Mouse (Mus musculus) liver, embryonic 12.5 days (tissue): ENCODE measurements at regions not wholly inside any gene's neighbourhood (a gene's known extent, or its start where the extent isn't known, plus 50 kb on each side); places are given as distances from the start of the nearest gene placed in this dataset.

Experiments
- ATAC-seq: fragments of 200-750 bp; cut with Nextera tagmentation; 2 replicates; pipeline ENCODE4 v1.8.0; 2017; ENCODE audit warnings: moderate number of reproducible peaks, mild to moderate bottlenecking, moderate library complexity
- H3K27ac ChIP-seq: fragments of 300-500 bp; sonication (generic); 2 replicates; pipeline ENCODE4 v1.5.1; 2016; ENCODE audit warnings: mild to moderate bottlenecking
- H3K27me3 ChIP-seq: fragments of 300-500 bp; sonication (generic); replicated peaks from 2 replicates; pipeline ENCODE4 v1.6.1; 2016; ENCODE audit warnings: mild to moderate bottlenecking, moderate library complexity
- H3K36me3 ChIP-seq: fragments of 300-500 bp; sonication (generic); 2 replicates; pipeline ENCODE4 v1.6.1; 2016; ENCODE audit warnings: mild to moderate bottlenecking, moderate library complexity
- H3K4me1 ChIP-seq: fragments of 300-500 bp; sonication (generic); 2 replicates; pipeline ENCODE4 v1.6.1; 2016
- H3K4me2 ChIP-seq: fragments of 300-500 bp; sonication (generic); 2 replicates; pipeline ENCODE4 v1.6.1; 2016; ENCODE audit warnings: mild to moderate bottlenecking, moderate library complexity
- H3K4me3 ChIP-seq: fragments of 300-500 bp; sonication (generic); 2 replicates; pipeline ENCODE4 v1.5.1; 2016; ENCODE audit warnings: mild to moderate bottlenecking, moderate library complexity
- H3K9ac ChIP-seq: fragments of 300-500 bp; sonication (generic); 2 replicates; pipeline ENCODE4 v1.6.1; 2016; ENCODE audit warnings: mild to moderate bottlenecking, moderate library complexity
- H3K9me3 ChIP-seq: fragments of 300-500 bp; sonication (generic); replicated peaks from 2 replicates; pipeline ENCODE4 v1.6.1; 2016; ENCODE audit warnings: mild to moderate bottlenecking, moderate library complexity
- WGBS: fragments of 180-500 bp; shearing (Covaris S2); methylation state at CpG from one replicate; pipeline ENCODE4 v1.1.7; 2016; ENCODE audit not compliant: insufficient replicate concordance; 5-methylcytosine and 5-hydroxymethylcytosine counted together

DNA sequence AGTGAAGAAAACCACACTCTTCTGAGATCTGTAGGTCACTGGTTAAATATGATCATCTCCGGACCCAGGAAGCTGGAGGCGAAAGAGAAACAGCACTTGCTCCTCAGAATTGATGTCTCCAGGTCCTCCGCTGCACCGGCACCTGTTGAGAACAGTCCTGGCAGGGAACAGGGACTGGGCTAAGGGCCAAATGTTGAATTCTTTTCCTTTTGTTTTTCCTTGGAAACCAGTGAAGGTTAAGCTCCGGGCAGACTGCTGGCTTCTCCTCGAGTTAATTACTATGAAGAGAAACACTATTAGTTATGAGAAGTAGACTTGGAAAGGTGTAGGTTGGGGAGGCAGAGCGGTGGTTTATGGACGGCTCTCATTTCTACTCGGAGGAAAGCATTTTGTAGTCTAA lies 242.7 kb downstream of the Rngtt start:
- H3K9ac ChIP-seq, result no peak overlapping the region
- H3K27me3 ChIP-seq, result peaks cover 21% of the 10 kb centered on the region
- no peak overlapping the region for H3K4me2 ChIP-seq
- no peak overlapping the region for H3K27ac ChIP-seq
- H3K36me3 ChIP-seq, result no peaks in the 10 kb centered on the region
- 77% methylated on average over 9 of the region's 9 CpGs for WGBS
- ATAC-seq, result no peak
- H3K4me3 ChIP-seq, result no peak overlapping the region
- H3K9me3 ChIP-seq, result no peaks in the 10 kb centered on the region
- H3K4me1 ChIP-seq, result no peaks in the 10 kb centered on the region

GRCm38 (mm10) chr4:33554606-33555005 lies 244.5 kb downstream of the Rngtt start:
- H3K27ac ChIP-seq, result no peak overlapping the region
- H3K4me2 ChIP-seq, result no peak overlapping the region
- H3K27me3 ChIP-seq, result peaks cover 21% of the 10 kb centered on the region
- H3K4me1 ChIP-seq, result no peaks in the 10 kb centered on the region
- no peak for ATAC-seq
- H3K4me3 ChIP-seq, result no peak overlapping the region
- H3K9me3 ChIP-seq, result no peaks in the 10 kb centered on the region
- H3K9ac ChIP-seq, result no peak overlapping the region
- WGBS, result 34% methylated on average over 6 of the region's 6 CpGs
- no peaks in the 10 kb centered on the region for H3K36me3 ChIP-seq

DNA sequence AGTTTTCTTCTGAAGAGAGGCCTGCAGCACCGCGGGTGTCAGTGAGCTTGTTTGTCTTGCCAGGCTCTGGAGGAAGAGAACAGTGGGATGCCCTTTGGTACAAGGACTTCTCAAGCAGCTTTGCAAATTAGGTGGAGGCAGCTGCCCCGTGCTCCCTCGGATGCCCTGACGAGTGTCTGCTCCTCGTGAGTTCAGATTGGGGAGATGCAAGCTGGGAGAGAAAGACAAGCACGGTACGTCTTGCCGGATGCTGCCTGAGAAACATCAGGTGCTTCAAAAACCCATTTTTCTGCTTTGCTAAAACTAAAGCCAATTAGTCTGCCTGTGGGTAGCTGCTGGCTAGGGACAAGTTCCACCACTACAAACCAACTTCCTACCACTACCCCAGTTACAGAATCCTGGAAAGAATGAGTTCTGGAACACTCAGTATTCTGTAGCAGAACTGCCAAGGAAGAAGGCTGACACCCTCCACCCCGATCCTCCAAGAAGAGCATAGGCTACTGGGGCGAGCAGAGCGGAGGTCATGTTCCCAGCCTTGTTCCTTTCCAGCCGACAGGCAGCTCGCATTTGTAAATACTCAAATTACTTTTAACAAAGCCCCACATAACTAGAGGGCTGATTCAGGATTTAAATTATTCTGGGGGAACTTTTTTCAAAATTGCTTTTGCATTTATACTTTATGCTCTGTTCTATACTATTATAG lies 245.3 kb downstream of the Rngtt start:
- 20% methylated on average over 14 of the region's 14 CpGs for WGBS
- Histone ChIP-seq H3K27ac (no peak overlapping the region), H3K9me3 (no peaks in the 10 kb centered on the region), H3K4me1 (no peaks in the 10 kb centered on the region), H3K4me3 (no peak overlapping the region), H3K9ac (no peak overlapping the region), H3K36me3 (no peaks in the 10 kb centered on the region), H3K4me2 (no peak overlapping the region), H3K27me3 (peaks cover 17% of the 10 kb centered on the region)
- no peak for ATAC-seq

- peaks cover 17% of the 10 kb centered on the region for H3K27me3 ChIP-seq
- H3K27ac ChIP-seq, result no peak overlapping the region
- no peak overlapping the region for H3K4me3 ChIP-seq
- no peaks in the 10 kb centered on the region for H3K36me3 ChIP-seq
- H3K9ac ChIP-seq, result no peak overlapping the region
- no peak for ATAC-seq
- WGBS, result 59% methylated on average over 12 of the region's 12 CpGs
- no peaks in the 10 kb centered on the region for H3K9me3 ChIP-seq
- H3K4me1 ChIP-seq, result no peaks in the 10 kb centered on the region
- no peak overlapping the region for H3K4me2 ChIP-seq
These were observed 245.9 kb downstream of the Rngtt start for GRCm38 (mm10) chr4:33555966-33556365.

DNA sequence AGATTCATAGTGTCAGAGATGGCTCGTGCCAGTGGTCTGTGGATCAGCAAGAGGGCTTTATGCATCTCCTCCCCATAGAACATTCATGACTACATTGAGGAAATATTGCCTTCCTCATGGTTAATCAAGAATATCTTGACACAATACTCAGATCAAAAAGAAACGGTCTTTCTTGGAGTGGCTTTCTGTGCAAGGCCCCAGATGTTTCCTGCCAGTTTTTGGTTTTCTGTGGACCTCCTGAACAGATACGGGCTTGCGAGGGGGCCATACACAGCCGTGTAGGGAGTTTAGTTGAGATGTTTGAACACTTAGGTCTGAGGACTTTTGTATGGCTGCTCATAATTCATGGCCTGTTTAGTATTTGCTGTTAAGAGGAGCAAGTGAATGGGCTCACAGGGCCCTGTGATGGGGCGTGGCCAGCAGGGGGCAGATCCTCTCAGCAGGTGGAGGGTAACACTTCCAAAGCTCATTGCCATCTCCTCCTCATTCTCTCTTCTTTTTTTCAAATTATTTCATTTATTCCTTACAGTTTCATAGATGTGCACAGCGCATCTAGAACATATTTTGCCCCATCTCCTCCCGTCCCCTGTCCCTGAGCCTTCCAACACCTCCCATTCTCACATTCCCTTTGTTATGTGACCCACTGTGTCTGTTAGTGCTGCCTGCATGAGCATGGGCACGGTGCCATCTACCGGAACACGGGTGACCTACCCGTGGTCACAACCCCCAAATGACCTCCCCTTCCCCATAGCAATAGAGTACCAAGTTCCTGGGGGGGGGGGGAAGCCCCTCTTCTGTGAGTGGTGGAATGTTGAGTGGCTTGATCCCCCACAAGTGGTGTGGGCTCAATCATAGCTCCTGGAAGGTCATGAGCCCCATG lies 246.8 kb downstream of the Rngtt start:
- Histone ChIP-seq H3K4me1 (no peaks in the 10 kb centered on the region), H3K9me3 (no peaks in the 10 kb centered on the region), H3K27me3 (peaks cover 17% of the 10 kb centered on the region), H3K36me3 (no peaks in the 10 kb centered on the region), H3K4me3 (no peak overlapping the region), H3K4me2 (no peak overlapping the region), H3K9ac (no peak overlapping the region), H3K27ac (no peak overlapping the region)
- no peak for ATAC-seq
- 52% methylated on average over 12 of the region's 12 CpGs for WGBS

DNA sequence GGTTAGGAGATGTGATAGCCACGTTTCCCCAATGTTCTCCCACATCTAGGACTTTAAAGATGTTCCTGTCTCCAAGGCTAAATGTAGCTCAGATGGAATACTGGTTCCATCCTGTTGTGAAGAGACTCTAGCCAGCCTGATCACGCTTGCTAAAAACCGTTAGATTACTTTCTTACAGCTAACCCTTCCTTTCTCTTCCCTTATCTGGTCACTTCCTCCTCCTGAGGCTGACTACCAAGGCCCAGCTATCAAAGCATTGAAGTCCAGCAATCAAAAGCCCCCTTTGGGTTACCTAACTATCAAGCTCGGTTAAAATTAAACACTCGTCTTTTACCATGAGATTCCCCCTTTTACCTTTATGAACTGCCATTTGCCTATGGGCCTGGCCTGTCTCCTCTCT lies 260.2 kb downstream of the Rngtt start:
- no peak overlapping the region for H3K9ac ChIP-seq
- 32% methylated on average over 5 of the region's 5 CpGs for WGBS
- no peak overlapping the region for H3K4me3 ChIP-seq
- no peak overlapping the region for H3K27ac ChIP-seq
- ATAC-seq, result no peak
- H3K27me3 ChIP-seq, result no peaks in the 10 kb centered on the region
- no peaks in the 10 kb centered on the region for H3K36me3 ChIP-seq
- H3K9me3 ChIP-seq, result no peaks in the 10 kb centered on the region
- H3K4me2 ChIP-seq, result no peak overlapping the region
- no peaks in the 10 kb centered on the region for H3K4me1 ChIP-seq

- Histone ChIP-seq H3K4me1 (no peaks in the 10 kb centered on the region), H3K36me3 (no peaks in the 10 kb centered on the region), H3K9me3 (no peaks in the 10 kb centered on the region), H3K4me3 (no peak overlapping the region), H3K27ac (no peak overlapping the region), H3K4me2 (no peak overlapping the region), H3K9ac (no peak overlapping the region), H3K27me3 (no peaks in the 10 kb centered on the region)
- no peak for ATAC-seq
- WGBS, result 55% methylated on average over 6 of the region's 6 CpGs
These were observed 261.2 kb downstream of the Rngtt start for GRCm38 (mm10) chr4:33571351-33571750.

GRCm38 (mm10) chr4:33577631-33578030 lies 267.5 kb downstream of the Rngtt start:
- Histone ChIP-seq H3K36me3 (no peaks in the 10 kb centered on the region), H3K27me3 (no peaks in the 10 kb centered on the region), H3K9ac (no peak overlapping the region), H3K4me3 (no peak overlapping the region), H3K9me3 (0 out of 2 replicates have a peak, but pooled peaks cover 3% of the 10 kb centered on the region), H3K4me1 (no peaks in the 10 kb centered on the region), H3K4me2 (no peak overlapping the region), H3K27ac (no peak overlapping the region)
- ATAC-seq, result no peak
- 68% methylated on average over 6 of the region's 6 CpGs for WGBS

DNA sequence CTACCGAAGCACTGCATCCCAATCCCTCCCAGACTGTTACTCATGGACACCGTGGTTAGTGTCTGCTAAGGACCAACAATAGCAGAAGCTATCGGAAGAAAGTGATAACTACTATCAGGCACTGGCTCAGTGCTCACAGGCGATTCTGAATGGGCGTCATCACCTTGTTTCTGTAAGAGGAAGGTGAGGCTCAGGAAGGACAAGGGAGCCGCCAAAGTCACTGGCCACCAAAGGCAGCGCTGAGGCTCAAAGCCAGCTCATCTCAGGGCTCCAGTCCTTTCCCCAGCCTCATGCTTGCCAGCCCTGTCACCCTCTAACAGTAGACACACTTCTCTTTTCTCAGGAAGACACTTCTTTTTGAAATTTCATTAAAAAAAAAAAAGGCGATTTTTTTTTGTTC lies 270.4 kb downstream of the Rngtt start:
- 55% methylated on average over 8 of the region's 8 CpGs for WGBS
- Histone ChIP-seq H3K27ac (no peak overlapping the region), H3K4me2 (no peak overlapping the region), H3K27me3 (no peaks in the 10 kb centered on the region), H3K4me1 (no peaks in the 10 kb centered on the region), H3K4me3 (no peak overlapping the region), H3K9me3 (0 out of 2 replicates have a peak, but pooled peaks cover 3% of the 10 kb centered on the region), H3K9ac (no peak overlapping the region), H3K36me3 (no peaks in the 10 kb centered on the region)
- no peak for ATAC-seq

DNA sequence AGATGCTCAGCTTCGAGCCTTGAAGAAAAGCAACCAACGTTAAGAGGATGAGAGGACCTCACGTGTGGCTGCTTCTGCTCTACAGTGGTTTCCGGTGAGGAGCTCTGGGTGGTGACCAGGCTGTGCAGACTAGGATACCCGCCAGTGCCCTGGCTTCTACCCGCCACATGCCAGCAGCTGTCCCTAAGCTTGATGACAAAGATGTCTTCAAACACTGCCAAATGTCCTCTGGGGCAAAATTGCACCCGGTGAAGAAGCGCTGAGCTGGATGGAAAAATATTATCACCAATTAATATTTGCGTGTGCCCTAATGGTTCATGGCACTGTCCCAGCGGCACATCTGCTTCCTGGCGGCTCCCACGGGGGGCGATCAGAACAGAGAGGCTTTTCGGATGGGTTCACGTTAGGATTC lies 271.1 kb downstream of the Rngtt start:
- H3K4me3 ChIP-seq, result no peak overlapping the region
- no peak overlapping the region for H3K9ac ChIP-seq
- no peak for ATAC-seq
- 0 out of 2 replicates have a peak, but pooled peaks cover under 1% of the 10 kb centered on the region for H3K4me1 ChIP-seq
- WGBS, result 65% methylated on average over 15 of the region's 15 CpGs
- H3K27me3 ChIP-seq, result no peaks in the 10 kb centered on the region
- H3K4me2 ChIP-seq, result no peak overlapping the region
- H3K9me3 ChIP-seq, result 0 out of 2 replicates have a peak, but pooled peaks cover 3% of the 10 kb centered on the region
- H3K27ac ChIP-seq, result no peak overlapping the region
- H3K36me3 ChIP-seq, result no peaks in the 10 kb centered on the region

DNA sequence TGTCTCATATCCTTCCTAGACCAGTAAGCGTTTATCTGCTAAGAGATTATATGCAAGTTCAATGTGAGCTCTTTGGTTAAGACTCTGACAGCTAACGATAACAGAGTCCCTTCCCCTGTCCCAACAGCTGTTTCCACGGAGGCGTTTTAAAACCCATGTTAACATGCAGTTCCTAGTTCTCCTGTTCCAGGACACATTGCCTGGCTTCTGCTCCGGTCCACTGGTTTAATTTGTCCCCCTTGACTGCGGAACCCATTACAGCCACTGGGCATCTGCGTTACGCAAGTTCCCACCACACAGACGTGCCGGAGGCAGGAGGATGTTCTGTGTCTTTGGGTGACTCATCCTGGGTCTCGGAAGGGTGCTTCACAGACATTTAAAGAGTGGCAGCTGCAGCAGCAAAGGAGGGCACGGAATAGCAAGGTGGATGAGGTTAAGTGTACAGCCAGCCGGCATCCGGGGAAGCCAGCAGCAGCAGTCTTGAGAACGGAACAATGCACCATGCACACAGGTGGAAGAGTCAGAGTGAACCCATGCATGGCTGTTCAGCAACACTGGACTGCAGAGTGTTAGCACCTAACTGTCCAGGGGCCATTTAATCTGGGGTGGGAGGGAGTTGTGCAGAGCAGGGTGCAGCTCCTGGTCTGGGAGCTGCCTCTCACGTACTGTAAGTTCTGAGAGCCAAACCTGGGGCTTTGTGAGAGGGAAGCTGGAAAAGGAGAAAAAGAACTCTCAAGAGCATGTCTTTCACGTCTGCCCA lies 271.8 kb downstream of the Rngtt start:
- Histone ChIP-seq H3K27ac (no peak overlapping the region), H3K4me3 (no peak overlapping the region), H3K4me2 (no peak overlapping the region), H3K4me1 (peaks cover 8% of the 10 kb centered on the region), H3K27me3 (no peaks in the 10 kb centered on the region), H3K9me3 (0 out of 2 replicates have a peak, but pooled peaks cover 3% of the 10 kb centered on the region), H3K9ac (no peak overlapping the region), H3K36me3 (no peaks in the 10 kb centered on the region)
- no peak for ATAC-seq
- WGBS, result 58% methylated on average over 17 of the region's 17 CpGs
